Mouse (Mus musculus): Measurements from ENCODE around the gene Glt6d1.
"Not testable (repeated sequence)": the region's sequence is repeated elsewhere in the genome, so short reads cannot be mapped to it uniquely, and the experiment has no call there.

The Glt6d1 gene

GRCm38 (mm10) chr2:25815748-25816147 is at the start of gene Glt6d1:
Glt6d1 (minus strand) TSS chr2:25815848.
- DNase-seq (ENCODE audit: extremely low read depth, low read depth): not testable (repeated sequence)

- DNase-seq (ENCODE audit: extremely low read depth, low read depth): no peak
These were observed 49.8 kb upstream of the Glt6d1 start for GRCm38 (mm10) chr2:25865412-25865811.

DNA sequence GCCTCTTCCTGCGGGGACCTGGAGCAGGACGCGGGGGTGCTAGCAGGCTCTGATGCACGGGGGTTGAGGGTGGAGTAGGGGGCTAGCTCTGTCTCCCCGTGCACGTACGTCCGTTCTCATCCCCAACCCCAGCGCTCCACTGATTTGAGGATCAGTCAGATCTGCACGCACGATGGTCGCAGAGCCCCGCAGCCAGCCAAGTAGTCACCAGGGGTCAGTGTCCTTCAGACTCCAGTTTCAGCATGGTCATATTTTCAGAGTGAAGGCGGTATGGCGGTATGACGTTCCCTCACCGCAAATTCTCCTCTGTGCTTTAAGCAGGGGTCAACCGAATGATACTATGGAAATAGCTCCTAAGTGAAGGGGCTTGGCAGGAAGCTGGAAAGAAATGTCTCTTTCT is 48.6 kb upstream of the Glt6d1 start:
- no peak for DNase-seq (ENCODE audit: extremely low read depth, low read depth)

DNA sequence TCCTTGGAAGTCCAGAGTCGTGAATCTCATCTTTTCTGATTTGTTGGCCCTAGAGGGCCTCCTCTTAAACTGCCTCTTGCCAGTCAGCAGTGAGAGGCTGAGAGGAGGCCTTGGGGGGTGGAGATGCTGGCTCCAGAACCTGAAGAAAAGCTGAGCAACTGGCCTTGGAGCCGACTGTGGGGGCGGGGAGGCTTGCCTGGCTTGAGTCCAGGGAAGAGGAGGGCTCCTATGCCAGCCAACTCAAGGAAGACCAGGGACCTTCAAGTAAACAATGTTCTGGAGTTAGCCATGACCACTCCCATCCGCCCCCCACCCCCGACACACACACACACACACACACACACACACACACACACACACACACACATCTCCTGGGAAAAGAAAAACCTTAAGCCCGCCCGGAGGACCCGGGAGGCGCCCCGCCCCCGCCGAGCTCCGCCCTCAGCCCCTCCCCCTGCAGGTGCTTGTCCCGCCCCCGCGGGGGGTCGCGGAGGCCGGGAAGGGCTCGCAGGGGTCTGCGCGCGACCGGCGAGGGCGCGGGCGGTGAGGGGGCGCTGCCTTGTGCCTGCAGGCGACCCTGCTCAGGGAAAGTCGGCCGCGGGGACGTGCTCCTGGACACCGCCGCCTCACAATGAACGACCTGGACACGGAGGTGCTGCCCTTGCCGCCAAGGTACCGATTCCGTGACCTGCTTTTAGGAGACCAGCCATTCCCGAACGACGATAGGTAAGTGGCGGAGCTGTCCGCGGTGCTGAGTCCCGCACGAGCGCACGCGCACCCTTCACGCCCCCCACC is 47.9 kb upstream of the Glt6d1 start, which contains the start of gene Kcnt1:
Kcnt1 (plus strand) TSS at position 398 of the 795 bp plus-strand sequence.
- no peak for DNase-seq (ENCODE audit: extremely low read depth, low read depth)

GRCm38 (mm10) chr2:25862696-25863270 is 47.1 kb upstream of the Glt6d1 start:
- no peak for DNase-seq (ENCODE audit: extremely low read depth, low read depth)

DNA sequence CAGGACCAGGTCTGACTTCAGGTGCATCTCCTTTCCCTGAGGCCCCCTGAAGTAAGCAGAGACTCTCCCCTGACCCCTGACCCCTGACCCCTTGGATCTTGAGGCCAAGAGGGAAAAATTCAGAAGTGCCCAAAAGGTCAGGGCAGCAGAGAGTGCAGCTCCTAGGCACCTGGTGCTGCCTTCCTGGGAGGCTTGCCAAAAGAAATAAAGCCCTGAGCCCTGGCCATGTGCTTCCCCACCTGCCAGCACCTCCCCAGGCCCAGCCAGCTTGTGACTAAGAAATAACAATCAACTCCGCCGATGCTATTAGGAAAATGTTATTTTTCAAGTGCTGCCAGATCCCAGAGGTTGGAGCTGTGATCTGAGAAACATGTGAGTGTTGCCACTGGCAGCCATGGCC is 46.4 kb upstream of the Glt6d1 start:
- no peak for DNase-seq (ENCODE audit: extremely low read depth, low read depth)

GRCm38 (mm10) chr2:25859891-25860290 is 44.2 kb upstream of the Glt6d1 start:
- DNase-seq (ENCODE audit: extremely low read depth, low read depth): no peak

DNA sequence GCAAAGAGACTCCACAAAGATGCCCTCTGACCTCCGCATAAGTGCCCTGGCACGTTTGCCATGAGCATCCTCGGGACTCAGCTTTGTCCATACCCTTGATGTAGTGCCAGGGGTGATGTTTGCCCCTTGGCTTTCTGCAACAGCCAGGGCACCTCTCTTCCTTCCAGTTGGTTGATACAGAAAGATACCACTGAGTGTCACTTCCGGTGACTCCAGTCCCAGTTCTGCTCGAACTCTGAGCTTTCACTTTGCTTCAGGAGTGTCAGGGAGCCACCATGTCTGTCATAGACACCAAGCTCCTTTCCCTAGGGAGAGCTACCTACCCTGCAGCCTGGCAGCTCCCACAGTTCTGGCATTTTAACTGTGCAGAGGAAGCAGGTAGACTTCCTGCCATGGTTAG is 38.4 kb upstream of the Glt6d1 start:
- DNase-seq (ENCODE audit: extremely low read depth, low read depth): no peak

GRCm38 (mm10) chr2:25852626-25853025 is 37.0 kb upstream of the Glt6d1 start:
- no peak for DNase-seq (ENCODE audit: extremely low read depth, low read depth)

GRCm38 (mm10) chr2:25850330-25850729 is 34.7 kb upstream of the Glt6d1 start:
- DNase-seq (ENCODE audit: extremely low read depth, low read depth): no peak

- no peak for DNase-seq (ENCODE audit: extremely low read depth, low read depth)
These were observed 31.6 kb upstream of the Glt6d1 start, which contains the start of gene Sohlh1 for GRCm38 (mm10) chr2:25847226-25847625. Sohlh1 (minus strand) TSS chr2:25847248.

- DNase-seq (ENCODE audit: extremely low read depth, low read depth): no peak
These were observed 30.9 kb upstream of the Glt6d1 start for GRCm38 (mm10) chr2:25846516-25846915.

DNA sequence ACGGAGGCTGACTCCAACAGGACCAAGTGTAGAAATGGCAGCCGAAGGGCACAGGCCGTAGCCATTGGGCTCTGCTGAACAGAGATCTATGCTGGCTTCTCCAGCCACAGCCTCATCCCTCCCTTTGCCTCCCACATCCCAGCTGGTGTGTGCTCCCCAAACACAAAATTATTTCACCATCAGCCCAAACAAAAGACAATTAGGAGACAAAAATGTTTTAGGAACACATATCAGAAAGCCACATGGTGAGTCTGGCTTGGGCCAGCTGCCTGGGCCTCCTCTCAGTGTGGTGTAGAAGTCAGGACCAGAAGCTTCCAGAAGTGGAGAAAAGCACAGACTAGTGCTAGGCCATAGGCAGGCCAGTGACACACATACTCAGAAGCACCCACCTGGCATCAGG is 28.4 kb upstream of the Glt6d1 start:
- no peak for DNase-seq (ENCODE audit: extremely low read depth, low read depth)

- no peak for DNase-seq (ENCODE audit: extremely low read depth, low read depth)
These were observed 27.1 kb upstream of the Glt6d1 start for GRCm38 (mm10) chr2:25842758-25843157.

DNA sequence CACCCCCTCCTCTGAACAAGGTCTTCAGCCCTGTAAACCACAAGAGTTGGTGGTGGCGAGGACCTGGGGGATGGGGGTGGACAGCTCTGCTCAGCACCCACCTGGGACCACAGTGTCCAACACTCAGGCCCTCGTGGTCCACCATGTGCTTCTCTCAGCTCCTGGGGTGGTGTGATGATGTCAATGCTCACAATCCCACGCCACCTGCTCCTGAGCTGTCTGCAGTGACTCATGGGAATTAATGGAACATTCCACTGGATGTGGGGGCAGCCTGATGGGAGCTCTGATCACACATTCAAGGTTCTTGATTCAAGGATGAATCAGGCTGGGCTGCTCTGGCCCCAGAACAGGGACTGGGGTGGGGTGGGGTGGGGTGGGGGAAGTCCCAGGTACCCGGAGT is 26.5 kb upstream of the Glt6d1 start:
- no peak for DNase-seq (ENCODE audit: extremely low read depth, low read depth)

- DNase-seq (ENCODE audit: extremely low read depth, low read depth): no peak
These were observed 20.6 kb upstream of the Glt6d1 start for GRCm38 (mm10) chr2:25836291-25836690.

DNA sequence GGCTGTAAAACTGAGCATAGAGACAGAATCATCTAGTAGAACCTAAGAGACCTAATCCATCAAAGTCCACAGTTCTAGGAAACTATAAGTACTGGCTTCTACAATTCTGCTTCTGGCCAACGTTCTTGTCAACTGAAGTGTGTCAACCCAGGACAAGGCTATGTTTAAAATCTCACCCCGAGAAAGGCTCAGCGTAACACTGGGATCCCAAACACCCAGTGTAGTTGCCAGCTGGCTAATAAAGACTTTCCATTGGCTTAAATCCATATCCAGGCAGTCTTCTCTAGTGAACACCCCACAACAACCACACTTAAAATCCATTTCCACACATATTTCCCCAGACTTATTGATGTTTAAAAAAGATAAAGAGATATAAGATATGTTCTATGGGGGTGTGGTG is 15.1 kb upstream of the Glt6d1 start:
- DNase-seq (ENCODE audit: extremely low read depth, low read depth): no peak

DNA sequence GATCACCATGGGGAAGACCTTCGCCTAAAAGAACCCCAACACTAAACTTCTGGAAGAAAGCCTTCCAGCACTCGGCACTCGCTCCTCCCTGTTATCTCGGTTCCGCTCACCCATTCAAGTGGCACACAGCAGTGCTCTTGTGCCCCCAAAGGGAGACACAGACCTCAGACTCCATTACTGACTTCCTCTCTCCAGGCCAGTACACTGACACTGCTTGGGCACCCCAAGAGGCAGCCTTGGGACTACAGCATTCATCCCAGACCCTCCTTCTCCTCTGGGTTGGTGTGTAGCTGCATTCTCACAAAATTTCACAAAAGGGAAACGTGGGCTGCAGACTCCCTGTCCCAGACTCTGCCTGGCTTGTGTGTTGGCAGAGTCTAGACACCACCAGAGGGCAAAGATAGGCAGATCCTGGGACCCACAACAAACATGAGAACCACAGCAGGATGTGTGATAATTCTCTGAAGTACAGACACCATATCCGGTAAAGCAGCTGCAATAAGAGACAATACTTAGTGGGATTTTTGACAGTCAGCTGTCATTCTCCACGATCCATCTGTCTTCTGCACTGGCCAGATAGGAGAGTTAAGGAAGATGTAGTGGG is 12.8 kb upstream of the Glt6d1 start:
- no peak for DNase-seq (ENCODE audit: extremely low read depth, low read depth)

- no peak for DNase-seq (ENCODE audit: extremely low read depth, low read depth)
These were observed 9.1 kb upstream of the Glt6d1 start for GRCm38 (mm10) chr2:25824751-25825150.

DNA sequence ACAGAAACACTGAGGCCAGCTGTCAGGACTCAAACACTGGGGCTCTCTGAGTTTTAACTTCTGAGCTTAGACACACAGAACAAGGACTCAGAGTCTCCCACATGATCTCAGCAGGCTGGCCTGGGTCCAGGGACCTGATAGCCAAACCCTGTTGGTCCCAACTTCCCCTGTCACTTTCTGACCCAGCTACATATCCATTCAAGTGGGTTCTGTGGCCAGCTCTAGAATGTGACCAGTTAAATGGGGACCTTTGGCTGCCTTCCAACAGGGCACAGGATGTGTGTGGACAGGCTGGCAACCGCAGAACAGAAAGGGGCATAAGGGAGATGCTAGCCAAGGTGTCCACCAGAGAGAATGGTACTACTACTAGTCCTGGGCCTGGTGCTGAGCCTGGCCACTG is 7.2 kb upstream of the Glt6d1 start, which contains the start of gene Lcn9:
Lcn9 (plus strand) TSS at position 348 of the 400 bp plus-strand sequence.
- no peak for DNase-seq (ENCODE audit: extremely low read depth, low read depth)

DNA sequence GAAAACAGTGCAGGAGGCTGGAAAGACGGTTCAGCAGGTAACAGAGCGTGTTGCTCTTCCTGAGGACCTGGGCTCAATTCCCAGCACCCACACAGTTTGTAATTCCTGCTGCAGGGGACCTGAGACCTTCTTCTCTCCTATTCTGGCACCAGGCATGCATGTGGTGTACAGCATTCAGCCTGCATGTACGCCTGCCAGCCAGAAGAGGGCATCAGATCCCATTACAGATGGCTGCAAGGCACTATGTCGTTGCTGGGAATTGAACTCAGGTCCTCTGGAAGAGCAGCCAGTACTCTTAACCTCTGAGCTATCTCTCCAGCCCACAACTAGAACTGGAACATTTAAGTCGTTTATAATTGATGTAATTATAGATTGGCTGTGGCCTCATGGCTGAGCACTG is 2.3 kb downstream of the Glt6d1 start:
- no peak for DNase-seq (ENCODE audit: extremely low read depth, low read depth)

DNA sequence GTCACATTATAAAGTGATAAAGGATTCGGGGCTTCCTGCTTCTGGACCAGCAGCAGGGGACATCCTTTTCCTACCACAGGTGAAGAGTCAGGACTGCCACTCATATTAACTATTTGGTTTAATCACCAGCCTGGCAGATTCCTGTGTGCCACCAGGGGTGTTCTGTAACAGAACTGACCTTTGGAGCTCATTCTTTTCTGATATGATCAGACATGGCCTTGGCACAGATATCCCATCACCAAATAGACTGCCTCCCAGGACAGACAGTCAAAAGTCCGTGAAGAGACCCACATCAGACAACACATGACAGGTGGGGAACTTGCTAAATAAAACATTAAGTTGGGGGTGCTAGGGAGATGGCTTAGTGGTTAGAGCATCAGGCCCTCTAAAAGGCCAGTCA is 3.9 kb downstream of the Glt6d1 start:
- no peak for DNase-seq (ENCODE audit: extremely low read depth, low read depth)

All from MEL-GATA-1-ER (cell line).